Mouse (Mus musculus): ENCODE data around the gene St5. TPM values are rescaled to one million over a fixed set of nuclear protein-coding genes. Genes with fewer than 3 reads are reported as not detected.

The St5 gene
- polyA plus RNA-seq, 1 experiment from 2014 or later: 11.0 TPM

GRCm38 (mm10) chr7:109637391-109637790, 66.0 kb downstream of the St5 start:
- WGBS: 75% methylated on average over 5 of the region's 5 CpGs
- DNase-seq (ENCODE audit: low spot score) (no peak), ATAC-seq (no peak)
- Histone ChIP-seq H3K4me1 (ENCODE audit: control insufficient read depth, insufficient read depth, low read length) (no peaks in the 10 kb centered on the region), H3K36me3 (ENCODE audit: control insufficient read depth, insufficient read depth, low read length) (no peaks in the 10 kb centered on the region), H3K9me3 (replicated peaks; ENCODE audit: control insufficient read depth, low read length) (no peaks in the 10 kb centered on the region), H3K27ac (ENCODE audit: low read depth, low read length) (no peak overlapping the region), H3K4me3 (ENCODE audit: low read depth, low read length) (no peak overlapping the region), H3K9ac (ENCODE audit: low read length) (no peak overlapping the region), H3K4me2 (ENCODE audit: low read length) (no peak overlapping the region), H3K27me3 (replicated peaks; ENCODE audit: control insufficient read depth, insufficient read depth, low read length) (no peaks in the 10 kb centered on the region)

- no peak overlapping the region for H3K4me2 ChIP-seq (ENCODE audit: low read length)
- H3K27ac ChIP-seq (ENCODE audit: low read depth, low read length): no peak overlapping the region
- ATAC-seq (no peak), DNase-seq (ENCODE audit: low spot score) (no peak)
- H3K4me1 ChIP-seq (ENCODE audit: control insufficient read depth, insufficient read depth, low read length): no peaks in the 10 kb centered on the region
- no peaks in the 10 kb centered on the region for H3K27me3 ChIP-seq (replicated peaks; ENCODE audit: control insufficient read depth, insufficient read depth, low read length)
- no peak overlapping the region for H3K4me3 ChIP-seq (ENCODE audit: low read depth, low read length)
- no peak overlapping the region for H3K9ac ChIP-seq (ENCODE audit: low read length)
- 90% methylated on average over 8 of the region's 8 CpGs for WGBS
- H3K9me3 ChIP-seq (replicated peaks; ENCODE audit: control insufficient read depth, low read length): no peaks in the 10 kb centered on the region
- no peaks in the 10 kb centered on the region for H3K36me3 ChIP-seq (ENCODE audit: control insufficient read depth, insufficient read depth, low read length)
Measured at GRCm38 (mm10) chr7:109636086-109636792, 67.2 kb downstream of the St5 start.

- Histone ChIP-seq H3K27me3 (replicated peaks; ENCODE audit: control insufficient read depth, insufficient read depth, low read length) (no peaks in the 10 kb centered on the region), H3K36me3 (ENCODE audit: control insufficient read depth, insufficient read depth, low read length) (no peaks in the 10 kb centered on the region), H3K27ac (ENCODE audit: low read depth, low read length) (no peak overlapping the region), H3K4me1 (ENCODE audit: control insufficient read depth, insufficient read depth, low read length) (no peaks in the 10 kb centered on the region), H3K9me3 (replicated peaks; ENCODE audit: control insufficient read depth, low read length) (no peaks in the 10 kb centered on the region), H3K9ac (ENCODE audit: low read length) (no peak overlapping the region), H3K4me2 (ENCODE audit: low read length) (no peak overlapping the region), H3K4me3 (ENCODE audit: low read depth, low read length) (no peak overlapping the region)
- DNase-seq (ENCODE audit: low spot score): no peak
- ATAC-seq: no peak
- 92% methylated on average over 15 of the region's 15 CpGs for WGBS
Measured at GRCm38 (mm10) chr7:109633404-109634085, 69.9 kb downstream of the St5 start.

- no peak overlapping the region for H3K4me2 ChIP-seq (ENCODE audit: low read length)
- H3K4me3 ChIP-seq (ENCODE audit: low read depth, low read length): no peak overlapping the region
- no peak for DNase-seq (ENCODE audit: low spot score)
- no peak overlapping the region for H3K9ac ChIP-seq (ENCODE audit: low read length)
- no peaks in the 10 kb centered on the region for H3K36me3 ChIP-seq (ENCODE audit: control insufficient read depth, insufficient read depth, low read length)
- H3K9me3 ChIP-seq (replicated peaks; ENCODE audit: control insufficient read depth, low read length): no peaks in the 10 kb centered on the region
- WGBS: 86% methylated on average over 6 of the region's 6 CpGs
- no peaks in the 10 kb centered on the region for H3K27me3 ChIP-seq (replicated peaks; ENCODE audit: control insufficient read depth, insufficient read depth, low read length)
- H3K27ac ChIP-seq (ENCODE audit: low read depth, low read length): no peak overlapping the region
- no peak for ATAC-seq
- no peaks in the 10 kb centered on the region for H3K4me1 ChIP-seq (ENCODE audit: control insufficient read depth, insufficient read depth, low read length)
Measured at GRCm38 (mm10) chr7:109631330-109631729, 72.1 kb downstream of the St5 start.

GRCm38 (mm10) chr7:109629871-109630778, 73.3 kb downstream of the St5 start:
- Histone ChIP-seq H3K4me1 (ENCODE audit: control insufficient read depth, insufficient read depth, low read length) (no peaks in the 10 kb centered on the region), H3K27me3 (replicated peaks; ENCODE audit: control insufficient read depth, insufficient read depth, low read length) (no peaks in the 10 kb centered on the region), H3K27ac (ENCODE audit: low read depth, low read length) (no peak overlapping the region), H3K4me2 (ENCODE audit: low read length) (no peak overlapping the region), H3K36me3 (ENCODE audit: control insufficient read depth, insufficient read depth, low read length) (no peaks in the 10 kb centered on the region), H3K9me3 (replicated peaks; ENCODE audit: control insufficient read depth, low read length) (no peaks in the 10 kb centered on the region), H3K4me3 (ENCODE audit: low read depth, low read length) (no peak overlapping the region), H3K9ac (ENCODE audit: low read length) (no peak overlapping the region)
- no peak for DNase-seq (ENCODE audit: low spot score)
- WGBS: 83% methylated on average over 7 of the region's 7 CpGs
- no peak for ATAC-seq

GRCm38 (mm10) chr7:109628935-109629609, 74.3 kb downstream of the St5 start:
- Histone ChIP-seq H3K36me3 (ENCODE audit: control insufficient read depth, insufficient read depth, low read length) (no peaks in the 10 kb centered on the region), H3K27me3 (replicated peaks; ENCODE audit: control insufficient read depth, insufficient read depth, low read length) (no peaks in the 10 kb centered on the region), H3K4me2 (ENCODE audit: low read length) (no peak overlapping the region), H3K9ac (ENCODE audit: low read length) (no peak overlapping the region), H3K4me1 (ENCODE audit: control insufficient read depth, insufficient read depth, low read length) (no peaks in the 10 kb centered on the region), H3K27ac (ENCODE audit: low read depth, low read length) (no peak overlapping the region), H3K4me3 (ENCODE audit: low read depth, low read length) (no peak overlapping the region), H3K9me3 (replicated peaks; ENCODE audit: control insufficient read depth, low read length) (no peaks in the 10 kb centered on the region)
- ATAC-seq: no peak
- no peak for DNase-seq (ENCODE audit: low spot score)
- 71% methylated on average over 9 of the region's 9 CpGs for WGBS

GRCm38 (mm10) chr7:109627851-109628250, 75.6 kb downstream of the St5 start:
- DNase-seq (ENCODE audit: low spot score) (no peak), ATAC-seq (no peak)
- Histone ChIP-seq H3K4me3 (ENCODE audit: low read depth, low read length) (no peak overlapping the region), H3K9me3 (replicated peaks; ENCODE audit: control insufficient read depth, low read length) (no peaks in the 10 kb centered on the region), H3K4me2 (ENCODE audit: low read length) (no peak overlapping the region), H3K27ac (ENCODE audit: low read depth, low read length) (no peak overlapping the region), H3K36me3 (ENCODE audit: control insufficient read depth, insufficient read depth, low read length) (no peaks in the 10 kb centered on the region), H3K9ac (ENCODE audit: low read length) (no peak overlapping the region), H3K27me3 (replicated peaks; ENCODE audit: control insufficient read depth, insufficient read depth, low read length) (no peaks in the 10 kb centered on the region), H3K4me1 (ENCODE audit: control insufficient read depth, insufficient read depth, low read length) (no peaks in the 10 kb centered on the region)
- 94% methylated on average over 2 of the region's 2 CpGs for WGBS

GRCm38 (mm10) chr7:109622234-109622838, 81.1 kb downstream of the St5 start:
- Histone ChIP-seq H3K36me3 (ENCODE audit: control insufficient read depth, insufficient read depth, low read length) (no peaks in the 10 kb centered on the region), H3K4me2 (ENCODE audit: low read length) (no peak overlapping the region), H3K4me1 (ENCODE audit: control insufficient read depth, insufficient read depth, low read length) (no peaks in the 10 kb centered on the region), H3K27ac (ENCODE audit: low read depth, low read length) (no peak overlapping the region), H3K9ac (ENCODE audit: low read length) (no peak overlapping the region), H3K4me3 (ENCODE audit: low read depth, low read length) (no peak overlapping the region), H3K9me3 (replicated peaks; ENCODE audit: control insufficient read depth, low read length) (no peaks in the 10 kb centered on the region), H3K27me3 (replicated peaks; ENCODE audit: control insufficient read depth, insufficient read depth, low read length) (no peaks in the 10 kb centered on the region)
- ATAC-seq: no peak
- no peak for DNase-seq (ENCODE audit: low spot score)
- 87% methylated on average over 9 of the region's 9 CpGs for WGBS

Data from forebrain, embryonic 14.5 days (tissue).